Mouse (Mus musculus): ENCODE measurements around the gene Trim34a.

- TF ChIP-seq CTCF (IDR thresholded peaks at IDR 0.05; ENCODE audit: low read depth, low read length) = peak; percentile 86
- no peak for TF ChIP-seq TAL1 (conservative IDR thresholded peaks at IDR 0.05; ENCODE audit: low read depth, low read length)
- TF ChIP-seq POLR2AphosphoS5 (IDR thresholded peaks at IDR 0.05; ENCODE audit: insufficient replicate concordance, low read depth, low read length) = no peak
Observed at GRCm38 (mm10) chr7:104199822-104200221, 44.4 kb upstream of the Trim34a start.

Data from G1E (cell line).